Mouse (Mus musculus) liver, adult 2 months (tissue): Measurements from ENCODE around the gene Gnai2.

Source experiments
- CTCF ChIP-seq: fragments of 200-500 bp; IDR thresholded peaks from 2 replicates; pipeline ENCODE4 v1.5.1; 2011; ENCODE audit warnings: low read depth, low read length, control low read depth
- POLR2A ChIP-seq: fragments of 200-500 bp; IDR thresholded peaks from 2 replicates; pipeline ENCODE4 v1.6.1; 2011; ENCODE audit warnings: low read length, control low read depth; ENCODE audit not compliant: insufficient read depth; ENCODE audit errors: extremely low read depth

GRCm38 (mm10) chr9:107659551-107659950, 24.4 kb upstream of the Gnai2 start:
- no peak for TF ChIP-seq CTCF
- no peak for TF ChIP-seq POLR2A
